In the genomic region with DNA sequence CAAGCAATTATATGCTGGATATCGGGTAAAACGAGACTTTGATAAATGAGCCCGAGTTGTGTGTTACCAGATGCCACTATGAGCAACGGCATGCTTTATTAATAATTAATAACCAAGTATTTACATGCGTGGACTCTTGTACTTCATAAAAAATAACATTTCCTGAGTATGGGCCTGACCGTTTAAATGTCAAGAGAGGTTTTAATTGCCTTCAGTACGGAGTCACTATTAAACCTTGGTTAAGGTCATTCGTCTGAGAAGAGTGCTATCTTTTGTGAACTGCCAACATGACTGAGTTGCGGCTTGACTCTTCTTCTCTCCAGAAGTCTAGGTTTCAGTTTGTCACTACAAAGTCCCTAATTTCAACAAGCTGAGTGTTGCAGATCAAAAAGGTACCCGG, we compare ENCODE assay signal across 16 mouse cellular contexts.
"Had no signal": no experiment of that assay in that cellular context is flagged by ENCODE, and none has a peak within 500 bp of the region (broad histone marks: within the 10 kb centered on the region; RNA-seq: fewer than 3 reads in every experiment).

No protein-coding gene starts in this region.

- H3K9ac ChIP-seq: neural tube, embryonic 13.5 days; neural tube, embryonic 15.5 days; stomach, embryonic 15.5 days had no signal

- H3K4me3 ChIP-seq: neural tube, embryonic 13.5 days; neural tube, embryonic 15.5 days; stomach, embryonic 15.5 days had no signal

- H3K4me1 ChIP-seq: stomach, embryonic 15.5 days had no signal

- H3K27me3 ChIP-seq: neural tube, embryonic 13.5 days; neural tube, embryonic 15.5 days; stomach, embryonic 15.5 days had no signal

- H3K4me2 ChIP-seq: neural tube, embryonic 13.5 days; neural tube, embryonic 15.5 days; stomach, embryonic 15.5 days had no signal

- H3K9me3 ChIP-seq: neural tube, embryonic 13.5 days; neural tube, embryonic 15.5 days; stomach, embryonic 15.5 days had no signal

- H3K36me3 ChIP-seq: neural tube, embryonic 15.5 days had no signal

- DNase-seq: retina, postnatal 1 day; right cerebral cortex, adult 18-20 months; right cerebral cortex, postnatal 14 days; right cerebral cortex, postnatal 25 days; right cerebral cortex, postnatal 4 days; spleen, adult 18-20 months; thymus, adult 18-20 months; thymus, adult 2 months; thymus, postnatal 14 days; thymus, postnatal 25 days; thymus, postnatal 36 days; thymus, postnatal 4 days had no signal

- H3K27ac ChIP-seq: neural tube, embryonic 13.5 days; neural tube, embryonic 15.5 days; stomach, embryonic 15.5 days; stomach, postnatal 0 days had no signal
